Mouse (Mus musculus) ovary, postnatal 14 days (tissue): ENCODE measurements around the gene Cwc27.
A peak's percentile ranks its signal among the peaks of the same experiment; 100 is the strongest.

ENCODE experiments used
- DNase-seq: peaks from one replicate; pipeline ENCODE4 v3.0.0; 2022; ENCODE audit warnings: low spot score

Gene Cwc27

DNA sequence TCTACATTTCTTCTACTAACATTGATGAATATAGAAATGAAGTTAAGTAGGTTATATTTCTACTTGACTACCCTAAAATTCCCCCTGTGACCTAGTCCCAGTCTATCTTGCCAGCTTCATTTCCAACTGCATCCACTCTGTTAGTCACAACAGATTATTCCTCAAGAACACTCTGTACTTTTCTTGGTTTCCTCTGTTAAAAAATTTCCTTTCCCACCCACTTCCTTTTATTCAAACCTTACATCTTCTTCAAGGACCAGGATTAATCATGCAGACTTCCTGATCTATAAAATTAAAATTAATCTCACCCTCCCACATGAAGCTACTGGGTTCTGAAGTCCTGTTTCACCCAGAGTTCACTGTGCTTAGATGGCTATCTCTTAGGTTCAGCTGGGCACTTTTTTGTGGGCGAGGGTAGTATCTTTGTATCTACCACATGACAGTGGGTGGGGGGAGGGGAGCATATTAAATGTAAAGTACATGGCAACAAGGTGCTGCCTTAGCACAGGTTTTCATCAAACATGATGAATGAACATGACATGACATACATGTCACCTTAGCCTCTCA, 37.8 kb downstream of the Cwc27 start:
- DNase-seq = no peak

DNA sequence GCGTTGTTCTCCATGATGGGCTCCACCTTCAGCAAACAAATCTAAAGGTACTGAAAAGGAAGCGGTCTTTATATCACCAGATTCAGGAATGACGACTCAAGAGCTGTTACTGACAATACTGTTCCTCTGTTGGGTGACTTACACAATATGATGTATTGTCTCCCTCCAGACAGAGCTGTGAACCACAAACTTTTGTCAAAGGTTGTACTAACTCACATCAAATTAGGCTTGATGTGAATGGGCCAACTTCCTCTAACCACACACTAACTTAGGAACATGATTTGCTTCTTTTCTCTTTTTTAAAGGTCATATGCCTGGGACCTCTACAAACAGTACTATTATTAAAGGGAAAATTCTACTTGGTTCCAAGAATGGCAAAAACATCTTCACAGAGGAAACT, 53.7 kb downstream of the Cwc27 start:
- no peak for DNase-seq

DNA sequence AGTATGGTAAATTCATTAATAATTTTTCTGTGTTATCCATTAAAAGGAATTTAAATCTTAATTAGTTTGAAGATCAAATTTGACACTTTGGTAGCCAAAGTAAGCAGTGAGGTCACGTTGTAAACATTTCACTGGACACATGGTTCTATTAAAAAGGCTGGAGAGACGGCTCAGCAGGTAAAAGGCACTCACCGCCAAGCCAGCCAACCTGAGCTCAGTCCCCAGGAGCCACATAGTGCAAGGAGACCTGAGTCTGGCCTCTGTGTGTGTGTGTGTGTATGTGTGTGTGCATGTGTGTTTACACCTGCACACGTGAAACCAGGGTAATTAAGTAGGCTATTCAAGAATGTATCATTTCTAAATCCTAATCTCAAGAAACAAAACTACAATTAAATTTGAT, 54.5 kb downstream of the Cwc27 start:
- no peak for DNase-seq

DNA sequence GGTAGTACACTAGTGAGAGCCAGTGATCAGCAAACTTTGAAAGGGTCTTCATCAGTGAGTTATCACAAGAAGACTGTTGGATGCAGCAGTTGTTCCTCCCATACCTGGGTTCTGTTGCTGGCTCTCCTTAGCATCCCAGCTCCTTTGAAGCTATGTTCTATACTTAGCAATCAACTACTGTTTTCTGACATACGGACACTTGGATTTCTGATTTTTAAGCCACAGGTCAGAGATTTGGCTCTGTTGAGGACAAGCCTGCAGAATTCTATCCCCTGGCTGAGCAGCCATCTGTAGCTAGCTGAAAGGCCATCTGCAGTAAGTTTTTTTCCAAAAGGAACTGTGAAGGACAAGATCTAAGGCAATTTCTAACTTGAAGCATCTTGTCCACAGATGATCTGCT, 57.6 kb downstream of the Cwc27 start:
- DNase-seq = no peak

DNA sequence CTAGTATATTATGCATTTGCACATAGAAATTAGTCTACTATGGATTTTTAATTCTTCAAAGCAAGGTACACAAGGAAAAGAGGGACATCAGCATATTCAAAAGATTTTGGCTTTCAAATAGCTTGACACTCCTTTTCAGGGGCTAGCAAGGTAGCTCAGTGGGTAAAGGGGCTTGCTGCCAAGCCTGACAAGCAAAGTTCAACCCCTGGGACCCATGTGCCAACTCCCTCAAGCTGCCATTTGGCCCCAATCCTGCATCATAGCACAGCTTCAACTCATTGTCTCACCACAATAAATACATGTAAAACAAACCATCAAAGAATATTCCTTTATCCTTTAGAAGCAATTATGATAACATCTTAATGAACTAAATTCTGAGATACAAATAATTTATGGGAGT, 69.9 kb downstream of the Cwc27 start:
- DNase-seq = no peak

DNA sequence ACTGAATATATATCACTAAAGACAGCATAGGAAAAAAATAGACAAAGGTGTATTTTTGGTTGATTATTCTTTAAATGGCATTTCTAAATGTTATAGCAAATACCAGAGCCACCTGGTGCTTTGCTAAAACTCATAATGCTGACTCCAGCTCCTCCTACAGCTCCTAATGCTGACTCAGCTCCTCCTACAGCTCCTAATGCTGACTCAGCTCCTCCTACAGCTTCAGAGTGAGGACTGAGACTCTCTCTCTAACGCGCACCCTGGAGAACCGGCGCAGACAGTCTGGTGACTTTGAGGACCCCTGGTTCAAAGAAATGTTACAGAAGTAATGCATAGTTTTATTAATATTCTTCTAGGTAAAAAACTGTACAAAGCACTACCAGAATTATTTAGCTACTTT, 74.1 kb downstream of the Cwc27 start:
- no peak for DNase-seq

DNA sequence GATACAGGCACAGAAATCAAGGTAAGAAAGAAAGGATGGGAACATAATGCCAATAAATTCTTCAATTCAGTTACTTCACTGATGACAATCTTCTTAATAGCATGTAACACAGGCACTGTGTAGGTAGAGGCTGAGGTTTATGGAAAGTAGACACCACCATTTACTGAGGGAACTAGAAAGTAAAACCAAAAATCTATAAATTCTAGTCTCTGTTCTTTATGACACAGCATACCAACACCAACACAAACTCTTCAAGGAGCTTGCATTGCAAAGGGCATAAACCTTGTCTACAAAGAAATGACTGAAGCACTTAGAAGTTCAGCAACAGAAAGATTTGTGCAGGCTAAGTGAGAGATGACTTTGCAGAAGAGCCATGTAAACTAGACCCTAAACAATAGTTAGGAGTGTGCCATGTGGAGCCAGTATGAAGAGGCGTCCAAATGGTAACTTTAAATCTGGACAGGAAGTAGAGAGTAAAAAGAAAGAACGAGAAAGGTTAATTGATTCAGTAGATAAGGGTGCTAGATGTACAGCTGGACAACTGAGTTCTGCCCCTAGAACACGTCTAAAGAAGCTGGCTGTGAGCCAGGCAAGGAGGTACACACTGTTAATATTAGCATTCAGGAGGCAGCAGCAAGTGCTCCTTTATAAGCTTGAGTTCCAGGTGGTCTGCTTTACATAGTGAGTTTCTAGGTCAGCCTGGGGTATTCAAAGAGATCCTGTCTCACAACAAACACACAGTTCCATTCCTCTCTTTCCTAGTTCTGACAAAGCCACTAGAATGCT, 87.5 kb downstream of the Cwc27 start:
- DNase-seq = no peak

DNA sequence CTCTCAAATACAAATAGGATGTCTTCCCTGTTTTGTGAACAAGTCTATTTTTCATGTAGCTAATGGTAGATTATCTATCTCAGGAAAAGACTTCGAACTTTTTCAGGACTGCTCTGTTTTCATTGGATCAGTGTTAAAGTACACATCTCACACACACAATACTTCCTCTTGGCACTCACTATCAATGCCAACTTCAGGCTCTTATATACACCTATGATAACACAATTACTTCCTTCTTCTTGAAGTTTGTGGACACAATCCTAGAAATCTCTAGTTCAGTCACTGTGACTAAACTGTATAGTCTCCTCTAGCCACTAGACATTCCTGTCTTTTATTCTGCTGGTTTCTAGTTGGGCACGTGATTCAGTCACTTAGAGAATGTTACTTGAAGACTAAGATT, 89.3 kb downstream of the Cwc27 start:
- DNase-seq = no peak

DNA sequence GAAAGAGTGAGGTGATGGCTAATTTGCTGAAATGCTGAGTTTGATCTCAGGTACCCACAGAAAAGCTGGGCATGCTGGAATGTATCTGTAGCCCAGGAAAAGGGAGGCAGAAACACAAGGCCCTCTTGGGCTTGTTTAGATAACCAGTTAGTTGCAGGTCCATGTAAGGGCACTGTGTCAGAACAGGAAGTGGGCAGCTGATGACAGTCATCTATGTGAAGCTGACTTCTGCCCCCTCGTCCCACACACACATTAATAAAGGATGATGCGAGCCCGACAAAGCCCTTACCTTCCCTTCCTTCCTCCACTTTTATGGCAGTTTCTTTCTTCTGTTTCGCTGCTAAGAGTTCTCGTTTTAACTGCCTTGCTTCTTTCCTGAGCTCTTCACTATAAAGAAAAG, 96.8 kb downstream of the Cwc27 start:
- DNase-seq = no peak

DNA sequence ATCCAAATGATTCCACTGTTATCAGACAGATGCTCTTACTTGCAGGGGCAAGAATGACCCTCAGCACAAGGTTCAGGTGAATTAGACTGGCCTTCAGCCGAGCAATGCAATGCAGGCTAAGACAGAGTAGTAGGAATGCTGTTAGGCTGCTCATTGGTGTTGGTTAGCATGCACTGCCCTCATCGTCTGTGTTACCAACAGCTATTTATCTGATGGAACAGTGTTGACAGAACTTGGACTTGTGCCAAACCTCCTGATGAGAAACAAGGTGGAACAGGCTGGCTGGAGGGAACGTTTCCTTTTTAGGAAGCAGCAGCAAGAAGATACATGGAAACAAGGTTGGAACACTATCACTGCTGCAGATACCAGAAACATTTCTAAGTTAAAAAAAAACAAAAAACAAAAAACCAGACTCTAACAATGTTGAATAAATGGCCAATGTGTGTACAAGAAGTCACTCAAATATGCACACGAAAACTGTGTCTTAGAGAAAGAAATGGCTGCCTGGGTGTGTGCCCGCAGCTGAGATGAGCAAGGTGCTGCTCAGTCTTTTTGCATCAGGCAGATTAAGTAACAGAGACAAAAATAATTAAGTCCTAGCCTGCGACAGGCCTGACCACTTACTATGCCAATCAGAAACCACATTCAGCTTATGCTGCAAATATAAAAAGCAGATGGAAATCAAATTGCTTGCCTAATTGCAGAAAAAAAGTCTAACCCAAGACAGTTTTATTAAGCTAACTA, 122.2 kb downstream of the Cwc27 start:
- peak; percentile 11 for DNase-seq

DNA sequence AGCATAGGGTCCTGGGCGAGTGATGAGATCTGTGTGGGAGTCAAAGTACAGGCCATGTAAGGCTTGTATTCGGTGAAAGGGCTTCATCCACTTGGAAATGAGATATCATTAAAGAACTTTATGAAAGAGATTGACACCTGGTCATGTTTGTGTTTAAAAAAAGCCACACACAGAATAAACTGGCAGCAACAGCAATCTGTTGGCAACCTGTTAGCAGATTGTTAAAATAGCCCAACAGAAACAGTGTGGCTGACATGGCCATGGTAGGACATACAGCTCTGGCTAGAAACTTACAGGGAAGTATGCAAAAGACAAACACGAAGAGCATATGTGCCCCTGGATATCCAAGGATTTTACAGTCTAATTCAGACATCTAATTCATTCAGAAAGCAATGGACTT, 124.2 kb downstream of the Cwc27 start:
- DNase-seq = no peak

DNA sequence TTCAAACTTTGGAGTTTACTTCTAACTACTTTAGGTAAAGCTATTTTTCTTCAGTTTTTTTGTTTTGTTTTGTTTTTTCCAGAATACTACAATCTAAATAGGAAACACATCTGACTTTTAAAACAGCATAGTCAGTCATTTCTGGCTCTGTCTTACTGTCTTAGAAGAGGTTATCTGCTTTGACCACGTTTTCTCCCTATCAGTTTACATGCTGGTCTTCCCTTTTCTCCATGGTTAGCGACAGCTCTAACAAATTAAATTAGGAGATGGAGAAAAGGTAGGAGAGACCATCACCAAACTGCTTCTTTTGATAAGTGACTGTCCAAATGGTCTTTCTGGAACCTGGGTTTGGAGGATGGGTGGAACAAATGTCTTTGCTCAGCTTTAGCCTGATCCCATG, 131.4 kb downstream of the Cwc27 start:
- no peak for DNase-seq

DNA sequence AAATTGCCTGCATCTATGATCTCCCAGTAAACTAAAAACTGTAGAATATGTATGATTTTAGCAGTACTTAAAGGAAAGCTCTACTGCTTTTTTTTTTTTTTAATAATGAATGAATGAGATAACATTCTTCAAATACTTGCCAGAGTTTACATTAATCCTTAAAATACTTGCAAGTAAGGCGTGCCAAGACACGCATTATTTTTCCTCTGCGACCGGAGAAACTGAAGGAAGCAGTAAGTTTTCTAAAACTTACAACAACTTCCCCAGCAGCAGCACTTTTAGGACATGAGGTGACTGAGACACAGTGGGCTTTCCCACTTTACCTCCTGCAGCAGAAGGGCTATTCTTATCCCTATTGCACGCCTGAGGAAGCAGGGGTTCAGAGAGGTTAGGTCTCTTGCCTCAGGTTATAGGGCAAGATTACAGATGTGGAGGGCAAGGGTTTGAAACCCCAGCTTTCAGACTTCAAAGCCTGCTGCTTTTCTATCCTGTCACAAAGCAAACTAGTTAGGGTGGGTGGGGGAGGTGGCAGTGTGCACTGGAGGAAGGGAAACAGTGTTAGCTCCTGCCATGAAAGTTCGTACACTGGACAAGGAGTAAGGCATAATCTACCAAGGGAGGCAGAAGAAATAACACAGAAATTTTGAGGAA, 132.5 kb downstream of the Cwc27 start:
- DNase-seq = no peak

DNA sequence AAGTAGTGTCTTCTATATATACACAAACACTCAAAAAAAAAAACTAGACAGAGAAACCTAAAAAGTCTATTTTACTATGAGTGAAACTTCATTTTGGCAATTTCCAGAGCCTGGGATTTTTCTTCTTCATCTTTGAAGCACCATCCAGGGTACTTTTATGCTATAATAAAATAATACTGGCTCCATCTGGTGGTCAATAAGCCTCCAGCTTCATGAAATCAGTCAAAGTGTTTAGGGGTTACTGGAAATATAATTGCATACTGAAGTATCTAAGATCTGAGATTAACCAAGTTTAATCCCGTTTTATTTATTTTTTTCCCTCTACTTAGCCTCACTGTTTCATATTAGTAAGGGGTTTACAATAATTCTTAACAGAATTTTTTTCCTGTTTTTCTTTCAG, 135.7 kb downstream of the Cwc27 start:
- no peak for DNase-seq

DNA sequence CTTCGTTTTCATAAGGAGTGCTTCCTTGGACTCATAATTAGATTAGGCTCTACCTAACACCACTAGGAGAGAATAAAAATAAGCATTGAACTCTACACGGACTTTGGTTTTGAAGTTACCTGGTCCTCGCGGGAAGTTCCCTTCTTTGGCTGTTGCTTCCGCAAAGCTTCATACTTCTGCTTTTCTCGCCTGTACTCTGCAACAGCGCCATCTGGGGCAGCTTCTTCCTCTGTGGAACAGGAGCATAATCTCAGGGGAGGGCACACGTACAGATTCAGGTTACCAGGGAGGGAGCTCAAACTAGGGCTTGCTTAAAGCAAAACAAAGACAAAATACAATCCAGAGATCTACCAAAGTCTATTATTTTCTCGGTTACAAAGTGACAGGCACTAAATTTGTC, 155.8 kb downstream of the Cwc27 start:
- no peak for DNase-seq

DNA sequence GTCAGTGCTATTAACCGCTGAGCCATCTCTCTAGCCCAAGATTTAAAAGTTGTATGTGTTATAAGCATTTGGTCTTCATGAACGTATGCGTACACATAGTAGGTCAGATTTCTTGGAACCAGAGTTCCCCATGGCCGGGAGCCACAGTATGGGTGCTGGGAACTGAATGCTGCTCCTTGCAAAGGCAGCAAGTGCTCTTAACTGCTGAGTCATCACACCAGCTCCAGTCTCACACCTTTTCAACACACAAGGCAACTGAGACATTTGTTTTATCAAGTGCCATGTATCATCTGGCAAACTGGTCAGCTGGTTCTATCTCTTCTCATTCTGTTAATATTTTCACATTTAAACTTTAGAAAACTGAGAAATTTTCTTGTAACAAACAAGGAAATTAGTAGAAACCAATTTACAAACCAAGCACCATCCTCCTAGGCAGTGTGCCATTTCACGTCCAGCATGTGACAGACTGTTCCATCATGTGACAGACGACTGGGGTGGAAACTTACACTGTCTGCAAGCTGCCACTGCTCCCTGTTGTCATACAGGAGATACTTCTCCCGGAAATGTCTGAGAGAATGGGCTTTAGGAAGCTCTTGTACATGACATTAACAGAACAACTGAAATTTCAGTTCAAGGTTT, 156.8 kb downstream of the Cwc27 start:
- DNase-seq = no peak

DNA sequence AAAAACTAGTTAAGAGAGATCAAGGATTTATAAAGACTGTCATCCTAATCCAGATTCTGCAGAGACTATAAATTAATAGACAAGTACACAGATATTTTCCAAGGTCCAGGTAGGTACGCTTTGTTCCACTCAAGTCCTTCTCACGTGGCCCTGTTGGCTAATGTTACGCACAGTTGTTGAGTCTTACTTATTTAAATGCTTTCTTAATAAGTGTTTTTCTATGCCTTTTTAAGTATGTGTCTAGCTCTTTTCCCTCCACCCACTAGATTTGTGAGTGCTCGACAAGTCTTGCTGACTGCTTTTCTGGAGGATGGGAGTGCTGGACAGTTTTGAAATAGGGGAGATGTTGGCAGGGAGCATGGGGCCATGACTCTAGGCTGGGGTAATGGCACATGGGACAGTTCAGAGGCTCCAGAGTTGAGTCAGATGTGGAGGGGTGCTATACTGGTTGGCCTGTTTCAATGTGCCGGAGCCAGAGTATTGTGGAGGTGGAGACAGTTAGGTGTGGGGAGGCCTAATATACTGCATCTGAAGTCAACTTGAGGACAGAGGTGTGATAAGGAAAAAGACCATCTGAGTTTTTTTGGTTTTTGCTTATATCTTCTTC, 160.2 kb downstream of the Cwc27 start:
- DNase-seq = no peak

DNA sequence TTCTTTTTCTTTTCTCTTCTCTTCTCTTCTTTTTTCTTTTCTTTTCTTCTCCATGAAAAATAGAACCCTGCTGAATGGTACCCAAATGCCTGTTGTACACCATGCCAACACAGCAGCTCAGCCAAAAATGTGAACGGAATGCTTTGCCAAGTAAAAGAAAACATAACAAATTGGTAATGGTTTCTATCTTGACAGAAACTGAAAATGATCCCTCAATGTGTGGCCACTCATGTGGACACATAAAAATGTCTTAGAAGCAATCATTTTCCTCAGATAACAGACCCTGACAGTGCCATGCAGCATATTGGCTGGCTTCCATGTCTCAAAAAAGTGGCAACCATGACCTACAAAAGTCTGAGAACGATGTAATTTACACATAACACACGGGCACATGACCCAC, 161.8 kb downstream of the Cwc27 start:
- DNase-seq = no peak

DNA sequence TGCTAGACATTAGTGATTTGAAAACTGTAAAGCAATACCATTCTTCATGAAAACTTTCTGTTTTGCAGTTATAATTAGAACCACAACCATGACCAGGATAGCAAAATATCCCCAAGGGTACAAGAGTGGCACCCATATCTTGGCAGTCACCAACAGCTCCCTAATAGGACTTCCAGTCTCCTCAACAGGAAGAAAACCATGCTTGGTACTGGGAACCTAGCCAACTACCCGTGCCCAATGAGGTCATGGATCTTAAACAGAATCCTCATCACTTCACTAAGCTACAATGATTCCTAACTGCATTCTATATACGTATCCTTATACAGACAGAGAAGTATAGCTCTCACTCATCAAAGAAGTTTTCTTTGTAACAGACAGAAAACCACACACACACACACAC, 165.2 kb downstream of the Cwc27 start:
- no peak for DNase-seq

DNA sequence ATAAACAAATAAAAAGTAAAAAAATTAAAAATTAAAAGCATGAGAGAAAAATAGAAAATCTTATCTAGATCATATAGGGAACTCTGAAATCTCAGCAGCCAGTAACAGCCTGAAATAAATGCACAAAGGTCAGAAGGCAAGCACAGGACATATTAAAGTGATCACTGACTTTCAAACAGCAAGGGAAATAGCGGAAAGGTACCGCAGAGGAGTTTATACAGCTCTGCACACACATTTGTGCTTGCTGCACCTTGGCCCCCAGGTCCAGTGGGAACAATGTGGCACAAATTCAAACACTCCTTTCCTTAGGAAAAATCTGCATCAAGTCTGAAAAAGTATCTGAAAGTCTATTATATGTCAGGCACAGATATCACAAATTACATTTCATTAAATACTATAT, 166.3 kb downstream of the Cwc27 start:
- DNase-seq = no peak

DNA sequence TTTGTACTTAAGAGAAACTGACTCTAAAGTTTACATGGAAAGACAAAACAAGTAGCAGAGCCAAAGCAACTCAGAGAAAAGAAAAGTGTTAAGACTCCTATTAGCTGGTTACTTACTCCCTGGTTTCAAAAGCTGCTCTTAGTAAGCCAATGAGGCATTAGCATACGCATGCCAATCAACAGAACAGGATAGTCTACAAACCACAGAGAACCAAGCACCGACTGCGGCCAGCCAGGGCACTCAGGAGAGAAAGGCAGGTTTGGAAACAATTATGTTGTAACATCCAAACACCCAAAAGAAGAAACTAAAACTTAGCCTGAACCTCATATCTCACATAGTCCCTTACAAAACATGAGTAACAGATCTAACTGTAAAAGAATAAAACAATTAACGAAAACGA, 166.8 kb downstream of the Cwc27 start:
- DNase-seq = no peak

DNA sequence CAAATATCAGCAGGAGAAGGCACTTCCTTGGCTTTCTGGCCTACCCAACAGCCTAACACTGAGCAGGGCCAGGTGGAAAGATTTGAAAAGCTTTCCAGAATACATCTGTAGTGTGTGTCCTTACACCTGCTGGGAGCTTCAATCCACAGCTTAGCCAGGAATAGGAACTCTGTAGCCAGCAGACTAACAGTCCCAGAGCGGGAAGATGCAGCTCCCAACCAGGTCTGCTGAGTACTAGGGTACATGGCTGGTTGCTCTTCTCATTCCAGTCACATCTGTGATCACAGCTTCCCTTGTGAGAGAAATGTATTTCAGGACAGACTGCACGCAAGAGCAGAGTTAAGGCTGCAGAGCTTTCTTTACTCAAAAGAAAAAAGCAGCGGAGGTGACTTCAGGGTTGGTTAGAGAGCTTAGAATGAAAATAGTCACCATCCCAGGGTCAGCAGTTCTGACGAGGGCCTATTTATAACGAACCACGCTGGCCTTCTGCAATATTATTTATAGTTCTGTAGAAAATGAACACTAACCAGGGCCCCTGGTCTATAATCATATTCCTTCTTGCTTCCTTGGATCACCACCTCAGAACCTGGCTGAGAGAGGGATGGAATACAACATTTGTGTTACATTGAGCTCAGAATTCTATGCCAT, 171.0 kb downstream of the Cwc27 start:
- no peak for DNase-seq
